Mouse (Mus musculus): Measurements from ENCODE around the gene Camta1. TPM values are rescaled to one million over a fixed set of nuclear protein-coding genes. Genes with fewer than 3 reads are reported as not detected.

Gene Camta1
- polyA plus RNA-seq, 1 experiment from 2014 or later = 93.9 TPM

- Histone ChIP-seq H3K9ac (ENCODE audit: low read depth, low read length) (no peak overlapping the region), H3K4me3 (ENCODE audit: low read depth, low read length) (no peak overlapping the region), H3K9me3 (ENCODE audit: control insufficient read depth, low read length) (peaks cover 9% of the 10 kb centered on the region; the same call in 1 of the 2 replicates), H3K27me3 (replicated peaks; ENCODE audit: control insufficient read depth, insufficient read depth, low read length) (no peaks in the 10 kb centered on the region; the same call in 1 of the 2 replicates), H3K4me1 (replicated peaks; ENCODE audit: control insufficient read depth, insufficient read depth, low read length) (no peaks in the 10 kb centered on the region), H3K27ac (ENCODE audit: low read depth, low read length) (no peak overlapping the region), H3K4me2 (no peak overlapping the region), H3K36me3 (ENCODE audit: control insufficient read depth, insufficient read depth, low read length) (no peaks in the 10 kb centered on the region)
- ATAC-seq (replicated peaks; ENCODE audit: low FRiP score) = no peak
- 58% methylated on average over 9 of the region's 9 CpGs for WGBS
- no peak for DNase-seq (ENCODE audit: low spot score)
These were observed 618.2 kb downstream of the Camta1 start for GRCm38 (mm10) chr4:151243445-151243844.

GRCm38 (mm10) chr4:151242751-151243150, 618.9 kb downstream of the Camta1 start:
- ATAC-seq (replicated peaks; ENCODE audit: low FRiP score) = no peak
- Histone ChIP-seq H3K27me3 (replicated peaks; ENCODE audit: control insufficient read depth, insufficient read depth, low read length) (no peaks in the 10 kb centered on the region; the same call in 1 of the 2 replicates), H3K36me3 (ENCODE audit: control insufficient read depth, insufficient read depth, low read length) (no peaks in the 10 kb centered on the region), H3K4me3 (ENCODE audit: low read depth, low read length) (no peak overlapping the region), H3K9ac (ENCODE audit: low read depth, low read length) (no peak overlapping the region), H3K4me2 (no peak overlapping the region), H3K9me3 (ENCODE audit: control insufficient read depth, low read length) (peaks cover 9% of the 10 kb centered on the region; the same call in 1 of the 2 replicates), H3K27ac (ENCODE audit: low read depth, low read length) (no peak overlapping the region), H3K4me1 (replicated peaks; ENCODE audit: control insufficient read depth, insufficient read depth, low read length) (no peaks in the 10 kb centered on the region)
- WGBS = 29% methylated on average over 12 of the region's 12 CpGs
- DNase-seq (ENCODE audit: low spot score) = no peak

- H3K27me3 ChIP-seq (replicated peaks; ENCODE audit: control insufficient read depth, insufficient read depth, low read length) = no peaks in the 10 kb centered on the region; the same call in 1 of the 2 replicates
- H3K27ac ChIP-seq (ENCODE audit: low read depth, low read length) = no peak overlapping the region
- no peak overlapping the region for H3K4me3 ChIP-seq (ENCODE audit: low read depth, low read length)
- no peak overlapping the region for H3K9ac ChIP-seq (ENCODE audit: low read depth, low read length)
- 73% methylated on average over 5 of the region's 5 CpGs for WGBS
- ATAC-seq (replicated peaks; ENCODE audit: low FRiP score) = no peak
- DNase-seq (ENCODE audit: low spot score) = no peak
- no peaks in the 10 kb centered on the region for H3K4me1 ChIP-seq (replicated peaks; ENCODE audit: control insufficient read depth, insufficient read depth, low read length)
- no peak overlapping the region for H3K4me2 ChIP-seq
- peaks cover 9% of the 10 kb centered on the region; the same call in 1 of the 2 replicates for H3K9me3 ChIP-seq (ENCODE audit: control insufficient read depth, low read length)
- no peaks in the 10 kb centered on the region for H3K36me3 ChIP-seq (ENCODE audit: control insufficient read depth, insufficient read depth, low read length)
These were observed 621.2 kb downstream of the Camta1 start for GRCm38 (mm10) chr4:151240465-151240864.

GRCm38 (mm10) chr4:151238970-151239684, 622.5 kb downstream of the Camta1 start:
- peaks cover 9% of the 10 kb centered on the region; the same call in 1 of the 2 replicates for H3K9me3 ChIP-seq (ENCODE audit: control insufficient read depth, low read length)
- H3K27ac ChIP-seq (ENCODE audit: low read depth, low read length) = no peak overlapping the region
- no peaks in the 10 kb centered on the region for H3K4me1 ChIP-seq (replicated peaks; ENCODE audit: control insufficient read depth, insufficient read depth, low read length)
- 76% methylated on average over 19 of the region's 19 CpGs for WGBS
- no peak for DNase-seq (ENCODE audit: low spot score)
- no peak overlapping the region for H3K4me3 ChIP-seq (ENCODE audit: low read depth, low read length)
- ATAC-seq (replicated peaks; ENCODE audit: low FRiP score) = no peak
- no peak overlapping the region for H3K4me2 ChIP-seq
- no peaks in the 10 kb centered on the region for H3K36me3 ChIP-seq (ENCODE audit: control insufficient read depth, insufficient read depth, low read length)
- no peak overlapping the region for H3K9ac ChIP-seq (ENCODE audit: low read depth, low read length)
- H3K27me3 ChIP-seq (replicated peaks; ENCODE audit: control insufficient read depth, insufficient read depth, low read length) = no peaks in the 10 kb centered on the region; the same call in 1 of the 2 replicates

- no peaks in the 10 kb centered on the region for H3K27me3 ChIP-seq (replicated peaks; ENCODE audit: control insufficient read depth, insufficient read depth, low read length)
- peaks cover 9% of the 10 kb centered on the region; the same call in 1 of the 2 replicates for H3K9me3 ChIP-seq (ENCODE audit: control insufficient read depth, low read length)
- no peak overlapping the region for H3K9ac ChIP-seq (ENCODE audit: low read depth, low read length)
- DNase-seq (ENCODE audit: low spot score) (no peak), ATAC-seq (replicated peaks; ENCODE audit: low FRiP score) (no peak)
- H3K4me1 ChIP-seq (replicated peaks; ENCODE audit: control insufficient read depth, insufficient read depth, low read length) = no peaks in the 10 kb centered on the region
- H3K4me3 ChIP-seq (ENCODE audit: low read depth, low read length) = no peak overlapping the region
- no peak overlapping the region for H3K4me2 ChIP-seq
- no peak overlapping the region for H3K27ac ChIP-seq (ENCODE audit: low read depth, low read length)
- 69% methylated on average over 3 of the region's 3 CpGs for WGBS
- no peaks in the 10 kb centered on the region for H3K36me3 ChIP-seq (ENCODE audit: control insufficient read depth, insufficient read depth, low read length)
These were observed 624.2 kb downstream of the Camta1 start for GRCm38 (mm10) chr4:151237501-151237900.

- no peak for ATAC-seq (replicated peaks; ENCODE audit: low FRiP score)
- no peak for DNase-seq (ENCODE audit: low spot score)
- Histone ChIP-seq H3K27ac (ENCODE audit: low read depth, low read length) (no peak overlapping the region), H3K4me2 (no peak overlapping the region), H3K9ac (ENCODE audit: low read depth, low read length) (no peak overlapping the region), H3K4me1 (replicated peaks; ENCODE audit: control insufficient read depth, insufficient read depth, low read length) (no peaks in the 10 kb centered on the region), H3K9me3 (ENCODE audit: control insufficient read depth, low read length) (peaks cover 6% of the 10 kb centered on the region; the same call in 1 of the 2 replicates), H3K27me3 (replicated peaks; ENCODE audit: control insufficient read depth, insufficient read depth, low read length) (no peaks in the 10 kb centered on the region), H3K36me3 (ENCODE audit: control insufficient read depth, insufficient read depth, low read length) (no peaks in the 10 kb centered on the region), H3K4me3 (ENCODE audit: low read depth, low read length) (no peak overlapping the region)
- WGBS = 75% methylated on average over 4 of the region's 4 CpGs
These were observed 626.7 kb downstream of the Camta1 start for GRCm38 (mm10) chr4:151234981-151235380.

GRCm38 (mm10) chr4:151232028-151232427, 629.6 kb downstream of the Camta1 start:
- Histone ChIP-seq H3K36me3 (ENCODE audit: control insufficient read depth, insufficient read depth, low read length) (no peaks in the 10 kb centered on the region), H3K4me1 (replicated peaks; ENCODE audit: control insufficient read depth, insufficient read depth, low read length) (no peaks in the 10 kb centered on the region), H3K9ac (ENCODE audit: low read depth, low read length) (no peak overlapping the region), H3K4me2 (no peak overlapping the region), H3K27me3 (replicated peaks; ENCODE audit: control insufficient read depth, insufficient read depth, low read length) (no peaks in the 10 kb centered on the region), H3K27ac (ENCODE audit: low read depth, low read length) (no peak overlapping the region), H3K9me3 (ENCODE audit: control insufficient read depth, low read length) (no peaks in the 10 kb centered on the region), H3K4me3 (ENCODE audit: low read depth, low read length) (no peak overlapping the region)
- DNase-seq (ENCODE audit: low spot score) = no peak
- no peak for ATAC-seq (replicated peaks; ENCODE audit: low FRiP score)
- WGBS = 56% methylated on average over 3 of the region's 3 CpGs

GRCm38 (mm10) chr4:151229073-151229472, 632.6 kb downstream of the Camta1 start:
- peaks cover 2% of the 10 kb centered on the region; the same call in 1 of the 2 replicates for H3K4me1 ChIP-seq (replicated peaks; ENCODE audit: control insufficient read depth, insufficient read depth, low read length)
- H3K9ac ChIP-seq (ENCODE audit: low read depth, low read length) = no peak overlapping the region
- DNase-seq (ENCODE audit: low spot score) (no peak), ATAC-seq (replicated peaks; ENCODE audit: low FRiP score) (no peak)
- 54% methylated on average over 6 of the region's 6 CpGs for WGBS
- H3K4me2 ChIP-seq = no peak overlapping the region
- H3K27me3 ChIP-seq (replicated peaks; ENCODE audit: control insufficient read depth, insufficient read depth, low read length) = no peaks in the 10 kb centered on the region
- H3K9me3 ChIP-seq (ENCODE audit: control insufficient read depth, low read length) = no peaks in the 10 kb centered on the region
- no peaks in the 10 kb centered on the region for H3K36me3 ChIP-seq (ENCODE audit: control insufficient read depth, insufficient read depth, low read length)
- no peak overlapping the region for H3K4me3 ChIP-seq (ENCODE audit: low read depth, low read length)
- no peak overlapping the region for H3K27ac ChIP-seq (ENCODE audit: low read depth, low read length)

- H3K4me1 ChIP-seq (replicated peaks; ENCODE audit: control insufficient read depth, insufficient read depth, low read length) = peaks cover 2% of the 10 kb centered on the region; the same call in 1 of the 2 replicates
- H3K27ac ChIP-seq (ENCODE audit: low read depth, low read length) = no peak overlapping the region
- no peak overlapping the region for H3K4me2 ChIP-seq
- no peak for ATAC-seq (replicated peaks; ENCODE audit: low FRiP score)
- H3K36me3 ChIP-seq (ENCODE audit: control insufficient read depth, insufficient read depth, low read length) = no peaks in the 10 kb centered on the region
- no peaks in the 10 kb centered on the region for H3K27me3 ChIP-seq (replicated peaks; ENCODE audit: control insufficient read depth, insufficient read depth, low read length)
- DNase-seq (ENCODE audit: low spot score) = no peak
- no peak overlapping the region for H3K4me3 ChIP-seq (ENCODE audit: low read depth, low read length)
- H3K9me3 ChIP-seq (ENCODE audit: control insufficient read depth, low read length) = no peaks in the 10 kb centered on the region
- no peak overlapping the region for H3K9ac ChIP-seq (ENCODE audit: low read depth, low read length)
- 54% methylated on average over 9 of the region's 9 CpGs for WGBS
These were observed 635.2 kb downstream of the Camta1 start for GRCm38 (mm10) chr4:151226496-151226895.
